Mouse (Mus musculus) neural tube, embryonic 13.5 days (tissue): ENCODE data around the gene Ski. TPM values are rescaled to one million over a fixed set of nuclear protein-coding genes. Genes with fewer than 3 reads are reported as not detected.
"Not testable (repeated sequence)": the region's sequence is repeated elsewhere in the genome, so short reads cannot be mapped to it uniquely, and the experiment has no call there.

Source experiments
- ATAC-seq: fragments of 200-750 bp; cut with Nextera tagmentation; 2 replicates; pipeline ENCODE4 v1.8.0; 2017; ENCODE audit warnings: low read depth, mild to moderate bottlenecking, moderate TSS enrichment, moderate library complexity
- H3K27ac ChIP-seq: fragments of 300-500 bp; sonication (generic); replicated peaks from 2 replicates; pipeline ENCODE4 v1.5.1; 2015; ENCODE audit warnings: moderate library complexity, mild to moderate bottlenecking, inconsistent platforms
- H3K27me3 ChIP-seq: fragments of 300-500 bp; sonication (generic); 2 replicates; pipeline ENCODE4 v1.6.1; 2015; ENCODE audit warnings: mild to moderate bottlenecking, inconsistent platforms
- H3K36me3 ChIP-seq: fragments of 300-500 bp; sonication (generic); 2 replicates; pipeline ENCODE4 v1.6.1; 2015; ENCODE audit warnings: mild to moderate bottlenecking, inconsistent platforms
- H3K4me1 ChIP-seq: fragments of 300-500 bp; sonication (generic); replicated peaks from 2 replicates; pipeline ENCODE4 v1.6.1; 2015; ENCODE audit warnings: inconsistent platforms
- H3K4me2 ChIP-seq: fragments of 300-500 bp; sonication (generic); 2 replicates; pipeline ENCODE4 v1.6.1; 2015; ENCODE audit warnings: inconsistent platforms, mild to moderate bottlenecking, moderate library complexity
- H3K4me3 ChIP-seq: fragments of 300-500 bp; sonication (generic); 2 replicates; pipeline ENCODE4 v1.5.1; 2015; ENCODE audit warnings: mild to moderate bottlenecking, inconsistent platforms
- H3K9ac ChIP-seq: fragments of 300-500 bp; sonication (generic); 2 replicates; pipeline ENCODE4 v1.6.1; 2015; ENCODE audit warnings: moderate library complexity, mild to moderate bottlenecking, inconsistent platforms
- H3K9me3 ChIP-seq: fragments of 300-500 bp; sonication (generic); 2 replicates; pipeline ENCODE4 v1.6.1; 2016; ENCODE audit warnings: inconsistent platforms
- WGBS: fragments of 180-500 bp; shearing (Covaris S2); methylation state at CpG from one replicate; pipeline ENCODE4 v1.1.7; 2015; 5-methylcytosine and 5-hydroxymethylcytosine counted together
- polyA plus RNA-seq: library from polyadenylated mRNA; unstranded; fragments of >200 nt; fragmentation: Nextera tagmentation; extraction: Ambion mirVana; gene quantifications from 2 replicates; pipeline ENCODE4 v1.2.1, GENCODE M21; 2015

Gene Ski
- 11.3 and 12.2 TPM in 2 replicates for polyA plus RNA-seq

DNA sequence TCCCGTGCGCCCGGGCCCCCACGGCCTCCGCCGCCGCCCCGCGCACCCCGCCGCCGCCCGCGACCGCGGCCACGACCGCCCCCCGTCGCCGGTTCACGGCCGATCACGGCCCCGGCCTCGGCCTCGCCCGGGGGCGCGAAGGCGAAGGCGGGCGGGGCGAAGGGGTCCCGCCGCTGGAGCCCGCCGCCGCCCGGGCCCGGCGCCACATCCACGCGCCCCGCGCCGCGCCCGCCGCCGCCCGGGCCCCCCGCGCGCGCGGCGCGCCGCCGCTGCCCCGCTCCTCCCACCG lies at the start of gene Ski:
Ski (minus strand) TSS at position 41 of the 289 bp plus-strand sequence.
- Histone ChIP-seq H3K27ac (peak within 1 kb of the TSS; percentile 97), H3K9me3 (no peaks in the 10 kb centered on the region), H3K27me3 (no peaks in the 10 kb centered on the region), H3K4me1 (peaks cover 51% of the 10 kb centered on the region), H3K4me3 (peak within 1 kb of the TSS; percentile 84), H3K4me2 (peak within 1 kb of the TSS; percentile 100), H3K36me3 (no peaks in the 10 kb centered on the region), H3K9ac (peak within 1 kb of the TSS; percentile 98)
- under 1% methylated on average over 32 of the region's 63 CpGs for WGBS
- no peak for ATAC-seq

DNA sequence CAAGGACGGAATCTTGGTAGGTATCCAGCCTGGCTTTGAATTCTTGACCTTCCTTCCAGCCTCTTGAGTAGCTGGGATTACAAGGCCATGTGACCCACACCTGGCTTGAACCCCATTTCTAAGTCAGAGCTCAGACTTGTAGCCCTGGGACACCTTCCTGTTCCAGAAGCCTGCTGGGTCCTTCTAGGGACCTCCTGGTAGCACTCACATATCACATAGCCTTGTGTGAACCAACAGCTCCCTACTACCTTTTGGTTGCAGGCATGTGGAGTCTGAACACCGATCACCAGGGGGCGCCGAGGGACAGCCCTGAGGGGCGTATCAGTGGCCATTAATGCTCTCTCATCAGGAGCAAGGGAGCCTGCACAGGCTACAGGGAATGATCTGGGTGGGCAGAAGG lies 46.0 kb upstream of the Ski start:
- no peak overlapping the region for H3K4me3 ChIP-seq
- no peak overlapping the region for H3K4me2 ChIP-seq
- no peak overlapping the region for H3K27ac ChIP-seq
- H3K9ac ChIP-seq: no peak overlapping the region
- peaks cover 12% of the 10 kb centered on the region for H3K4me1 ChIP-seq
- peaks cover 43% of the 10 kb centered on the region for H3K36me3 ChIP-seq
- WGBS: 39% methylated on average over 5 of the region's 5 CpGs
- no peaks in the 10 kb centered on the region for H3K27me3 ChIP-seq
- no peak for ATAC-seq
- no peaks in the 10 kb centered on the region for H3K9me3 ChIP-seq

DNA sequence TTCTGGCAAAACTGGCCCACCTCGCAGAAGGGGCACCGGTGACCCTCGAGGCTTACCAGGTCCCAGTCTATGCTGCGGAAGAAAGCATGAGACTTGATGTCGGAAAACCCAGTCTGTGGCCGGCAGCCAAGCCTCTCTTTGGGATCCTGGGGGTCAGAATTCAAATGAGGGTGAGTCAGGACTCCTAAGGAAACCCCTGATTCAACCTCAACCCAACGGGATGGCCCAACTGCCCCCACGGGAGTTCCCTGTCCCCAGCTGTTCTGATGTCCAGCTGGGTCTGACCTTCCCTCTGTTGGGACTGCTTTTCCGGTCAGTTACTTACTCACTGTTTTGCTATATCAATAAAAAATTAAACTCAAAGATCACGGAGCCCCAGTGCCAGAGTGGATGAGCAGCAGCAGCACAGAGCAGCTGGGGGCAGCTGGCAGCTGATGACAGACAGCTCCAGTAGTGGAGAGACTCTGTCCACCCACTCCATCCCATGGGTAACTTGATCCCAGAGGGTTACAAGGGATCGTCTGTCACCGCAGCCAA lies 45.3 kb upstream of the Ski start:
- H3K36me3 ChIP-seq: peaks cover 40% of the 10 kb centered on the region
- no peaks in the 10 kb centered on the region for H3K9me3 ChIP-seq
- no peak overlapping the region for H3K4me2 ChIP-seq
- peaks cover 12% of the 10 kb centered on the region for H3K4me1 ChIP-seq
- no peak for ATAC-seq
- H3K27ac ChIP-seq: no peak overlapping the region
- H3K27me3 ChIP-seq: no peaks in the 10 kb centered on the region
- no peak overlapping the region for H3K4me3 ChIP-seq
- no peak overlapping the region for H3K9ac ChIP-seq
- WGBS: 63% methylated on average over 12 of the region's 12 CpGs

DNA sequence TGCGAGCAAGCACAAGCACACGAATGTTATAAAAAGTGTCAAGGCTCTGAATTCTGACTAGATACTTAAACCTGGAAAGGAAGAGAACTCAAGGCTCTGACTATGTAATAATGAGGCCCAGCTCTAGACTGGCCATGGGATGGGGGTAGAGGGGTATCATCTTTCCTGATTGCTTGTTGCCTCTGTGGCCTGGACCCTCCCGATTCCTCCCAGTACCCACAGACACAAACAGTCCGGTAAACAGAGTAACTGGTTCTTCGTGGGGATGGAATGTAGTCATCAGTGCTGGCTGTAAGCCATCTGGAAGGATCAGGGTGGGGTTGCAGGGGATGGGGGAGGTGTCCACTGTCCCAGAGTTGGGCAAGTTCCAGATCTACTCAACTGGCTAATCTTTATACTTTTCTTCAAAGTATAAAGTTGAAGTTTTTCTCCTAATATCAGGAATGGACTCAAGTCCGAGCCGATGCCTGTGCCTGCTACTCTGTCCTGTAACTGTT lies 44.7 kb upstream of the Ski start:
- Histone ChIP-seq H3K4me2 (no peak overlapping the region), H3K27ac (no peak overlapping the region), H3K9me3 (no peaks in the 10 kb centered on the region), H3K9ac (no peak overlapping the region), H3K4me1 (peaks cover 12% of the 10 kb centered on the region), H3K4me3 (no peak overlapping the region), H3K36me3 (peaks cover 39% of the 10 kb centered on the region), H3K27me3 (no peaks in the 10 kb centered on the region)
- ATAC-seq: no peak
- WGBS: 79% methylated on average over 7 of the region's 7 CpGs

DNA sequence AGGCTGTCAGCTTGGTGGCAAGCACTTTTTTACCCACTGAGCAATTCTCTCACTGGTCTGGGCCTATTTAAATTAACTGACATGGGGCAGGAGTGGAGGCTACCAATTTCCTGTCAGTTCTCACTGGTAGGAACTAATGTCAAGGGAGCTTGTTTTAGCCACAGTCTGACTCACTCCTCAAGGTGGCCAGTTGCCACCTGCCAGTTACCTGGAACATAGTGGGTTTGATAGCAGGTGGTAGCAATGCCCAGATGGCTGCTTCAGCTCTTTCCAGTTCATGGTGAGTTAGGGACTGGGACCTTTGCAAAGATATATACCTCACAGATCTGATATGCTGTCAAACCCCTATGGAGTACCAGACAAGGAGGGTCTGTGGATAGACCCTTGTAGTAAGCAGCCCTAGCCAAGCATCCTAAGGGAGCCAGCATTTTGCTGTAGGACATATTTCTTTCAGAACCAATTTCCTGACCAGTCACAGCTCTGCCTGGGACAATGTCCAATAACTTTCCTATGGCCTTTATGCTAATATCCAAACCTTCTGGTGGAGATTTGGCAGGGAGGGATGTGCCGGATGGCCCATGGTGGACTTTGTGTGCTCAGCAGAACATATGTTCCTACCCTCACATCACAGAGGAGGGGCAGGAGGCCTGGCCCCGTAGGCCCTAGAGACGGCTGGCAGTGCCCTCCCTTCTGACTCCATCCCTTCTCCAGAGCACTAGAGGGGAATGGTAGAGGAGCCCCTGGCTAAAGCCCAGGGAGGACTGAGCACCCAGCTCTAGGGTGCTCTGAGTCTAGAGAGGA lies 42.3 kb upstream of the Ski start:
- Histone ChIP-seq H3K27me3 (no peaks in the 10 kb centered on the region), H3K4me3 (no peak overlapping the region), H3K9me3 (no peaks in the 10 kb centered on the region; the same call in 1 of the 2 replicates), H3K9ac (no peak overlapping the region), H3K27ac (no peak overlapping the region), H3K4me2 (no peak overlapping the region), H3K36me3 (peaks cover 36% of the 10 kb centered on the region), H3K4me1 (peaks cover 12% of the 10 kb centered on the region)
- ATAC-seq: no peak
- WGBS: 82% methylated on average over 3 of the region's 3 CpGs

DNA sequence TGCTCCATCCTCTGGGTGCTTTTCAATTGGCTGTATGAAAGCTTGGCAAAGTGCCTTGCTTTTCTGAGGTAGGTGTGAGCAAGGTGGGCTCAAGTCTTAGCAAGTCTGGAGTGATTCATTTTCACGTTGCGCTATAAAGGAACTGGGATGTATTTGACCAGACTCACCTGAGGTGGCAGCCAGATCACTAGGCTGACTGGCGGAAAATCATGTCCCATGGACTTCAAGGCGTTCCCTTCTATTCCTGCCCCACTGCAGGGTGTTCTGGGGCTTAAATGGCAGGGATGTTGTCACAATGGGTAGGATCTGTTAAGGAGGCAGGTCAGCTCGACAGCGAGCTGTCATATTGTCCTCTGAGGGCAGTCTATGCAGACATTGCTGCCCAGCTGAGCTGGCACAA lies 29.9 kb upstream of the Ski start:
- no peak for ATAC-seq
- no peak overlapping the region for H3K4me3 ChIP-seq
- no peaks in the 10 kb centered on the region for H3K27me3 ChIP-seq
- peaks cover 28% of the 10 kb centered on the region for H3K36me3 ChIP-seq
- no peaks in the 10 kb centered on the region for H3K9me3 ChIP-seq
- H3K4me1 ChIP-seq: peaks cover 39% of the 10 kb centered on the region
- peak overlapping the region; percentile 55 for H3K9ac ChIP-seq
- 0 out of 2 replicates have a peak overlapping the region, but pooled peaks have one; percentile 3 for H3K27ac ChIP-seq
- H3K4me2 ChIP-seq: peak overlapping the region; percentile 97; the same call in 1 of the 2 replicates
- WGBS: 85% methylated on average over 6 of the region's 6 CpGs

DNA sequence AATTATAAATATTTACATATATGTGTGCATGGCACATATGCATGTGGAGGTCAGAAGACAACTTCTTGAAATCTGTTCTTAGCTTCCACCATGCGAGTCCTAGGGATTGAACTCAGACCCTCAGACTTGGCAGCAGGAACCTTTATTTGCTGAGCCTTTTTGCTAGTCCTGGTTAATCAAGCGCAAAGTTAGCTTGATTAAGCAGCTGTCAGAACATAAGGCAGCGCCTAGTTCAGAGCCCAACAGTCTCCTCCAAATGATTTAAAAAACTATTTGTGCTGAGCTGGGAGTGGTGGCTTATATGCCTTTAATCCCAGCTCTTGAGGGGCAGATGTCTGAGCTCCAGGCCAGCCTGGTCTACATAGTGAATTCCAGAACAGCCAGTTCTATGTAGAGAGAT lies 28.8 kb upstream of the Ski start:
- peak overlapping the region; percentile 89 for H3K9ac ChIP-seq
- WGBS: 62% methylated on average over 3 of the region's 3 CpGs
- H3K27me3 ChIP-seq: no peaks in the 10 kb centered on the region
- peak overlapping the region; percentile 66 for H3K4me3 ChIP-seq
- H3K4me2 ChIP-seq: peak overlapping the region; percentile 97
- peaks cover 47% of the 10 kb centered on the region for H3K4me1 ChIP-seq
- H3K36me3 ChIP-seq: peaks cover 18% of the 10 kb centered on the region
- ATAC-seq: no peak
- no peak overlapping the region for H3K27ac ChIP-seq
- H3K9me3 ChIP-seq: no peaks in the 10 kb centered on the region

DNA sequence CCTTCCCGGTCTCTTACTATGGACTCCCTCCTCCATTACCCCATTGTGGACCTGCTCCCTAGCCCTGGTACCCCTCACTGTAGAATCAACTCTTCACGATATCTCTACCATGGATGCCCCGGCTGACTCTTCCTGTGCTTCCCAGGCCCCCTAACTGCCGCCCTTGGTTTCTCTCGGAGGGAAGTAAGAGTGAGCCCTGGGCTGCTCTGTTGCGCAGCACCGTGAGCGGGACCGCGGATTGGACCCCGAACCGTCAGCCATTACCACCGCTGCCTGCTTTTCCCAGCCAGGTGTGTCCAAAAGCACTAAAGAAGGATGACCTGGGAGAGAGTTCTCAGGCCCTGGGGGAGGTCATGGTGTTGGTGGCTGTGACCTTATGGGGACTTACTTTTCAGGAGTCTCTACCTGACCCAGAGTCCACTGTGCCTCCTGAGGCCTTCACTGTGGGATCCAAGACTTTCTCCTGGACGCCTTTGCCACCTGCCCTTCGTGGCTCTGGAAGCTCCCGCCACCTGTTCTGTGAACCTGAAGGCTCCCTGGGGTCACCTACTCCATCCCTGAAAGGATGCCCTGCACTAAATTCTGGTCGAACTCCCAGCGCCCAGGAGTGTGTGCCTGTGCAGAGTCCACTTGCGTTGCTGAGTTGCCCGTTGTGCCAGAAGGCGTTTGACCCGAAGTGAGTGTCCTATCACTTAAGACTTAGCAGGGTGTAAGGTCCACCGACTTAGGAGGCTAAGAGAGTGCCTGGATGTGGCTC lies 28.1 kb upstream of the Ski start:
- Histone ChIP-seq H3K4me3 (peak overlapping the region; percentile 66), H3K9ac (peak overlapping the region; percentile 89), H3K9me3 (no peaks in the 10 kb centered on the region), H3K4me2 (peak overlapping the region; percentile 97), H3K36me3 (peaks cover 13% of the 10 kb centered on the region), H3K27me3 (no peaks in the 10 kb centered on the region), H3K4me1 (peaks cover 48% of the 10 kb centered on the region), H3K27ac (peak overlapping the region; percentile 99)
- peak; percentile 36 for ATAC-seq
- WGBS: 11% methylated on average over 23 of the region's 23 CpGs

DNA sequence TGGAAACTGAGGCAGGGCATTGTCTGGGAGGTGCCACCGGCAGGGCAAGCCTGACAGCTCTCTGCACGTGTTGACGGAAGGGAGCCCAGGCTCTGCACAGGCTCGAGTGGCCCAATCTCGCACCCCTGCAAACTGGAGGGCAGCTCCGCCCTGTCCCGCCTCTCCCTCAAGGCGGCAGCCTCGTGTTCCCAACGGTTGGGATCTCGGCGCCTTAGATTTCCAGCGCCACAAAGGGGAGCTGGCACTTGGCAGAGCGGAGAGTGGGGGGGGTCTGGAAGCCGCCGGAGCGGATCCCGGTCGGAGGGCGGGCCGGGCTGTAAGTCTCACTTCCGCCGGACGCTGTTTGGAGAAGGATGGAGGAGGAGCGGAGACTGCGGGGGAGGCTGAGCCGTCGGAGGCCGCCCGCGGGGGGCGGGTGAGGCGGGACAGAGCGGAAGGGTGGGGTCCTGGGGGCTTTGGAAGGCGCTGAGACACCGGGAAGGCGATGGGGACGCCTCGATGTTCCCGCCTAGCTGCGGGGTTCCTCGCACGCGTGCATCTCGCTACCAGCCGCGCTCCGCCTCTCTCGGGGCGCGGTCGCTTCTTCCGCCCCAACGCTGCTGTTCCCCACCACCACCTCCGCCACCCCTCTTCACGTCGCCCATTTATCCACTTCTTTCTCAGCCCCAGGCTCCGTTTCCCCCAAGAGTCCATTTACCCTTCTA lies 27.4 kb upstream of the Ski start, which contains the start of gene Faap20:
Faap20 (plus strand) TSS at position 155 of the 704 bp plus-strand sequence.
- peak within 1 kb of the TSS; percentile 66 for H3K4me3 ChIP-seq
- H3K27ac ChIP-seq: peak within 1 kb of the TSS; percentile 99
- H3K4me2 ChIP-seq: peak within 1 kb of the TSS; percentile 97
- H3K9ac ChIP-seq: peak within 1 kb of the TSS; percentile 89
- peak; percentile 90 for ATAC-seq
- no peaks in the 10 kb centered on the region for H3K27me3 ChIP-seq
- peaks cover 48% of the 10 kb centered on the region for H3K4me1 ChIP-seq
- no peaks in the 10 kb centered on the region for H3K9me3 ChIP-seq
- H3K36me3 ChIP-seq: peaks cover 13% of the 10 kb centered on the region
- 0% methylated on average over 39 of the region's 58 CpGs for WGBS

DNA sequence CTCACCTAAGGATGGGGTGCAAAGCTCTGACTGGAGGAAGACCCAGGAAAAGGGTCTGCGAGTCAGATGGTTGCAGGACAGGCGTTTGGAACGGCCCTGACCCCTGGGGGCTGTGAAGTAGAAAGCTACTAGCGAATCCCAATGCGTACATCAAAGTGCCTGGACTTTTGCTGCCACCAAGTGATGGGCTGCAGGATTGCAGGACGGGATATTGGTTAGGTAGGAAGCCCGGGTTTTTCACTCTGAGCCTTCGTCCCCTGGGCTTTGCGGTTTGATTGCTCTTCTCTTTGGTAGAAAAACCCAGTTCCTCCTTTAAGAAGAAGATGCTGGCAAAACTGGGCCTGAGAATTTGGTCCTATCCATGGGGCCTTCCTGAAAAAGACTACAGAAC lies 26.9 kb upstream of the Ski start:
- Histone ChIP-seq H3K36me3 (peaks cover 11% of the 10 kb centered on the region), H3K9me3 (no peaks in the 10 kb centered on the region), H3K27me3 (no peaks in the 10 kb centered on the region), H3K4me2 (peak overlapping the region; percentile 97), H3K9ac (peak overlapping the region; percentile 89), H3K27ac (peak overlapping the region; percentile 99), H3K4me3 (peak overlapping the region; percentile 66), H3K4me1 (peaks cover 48% of the 10 kb centered on the region)
- ATAC-seq: peak; percentile 78
- WGBS: under 1% methylated on average over 9 of the region's 9 CpGs

DNA sequence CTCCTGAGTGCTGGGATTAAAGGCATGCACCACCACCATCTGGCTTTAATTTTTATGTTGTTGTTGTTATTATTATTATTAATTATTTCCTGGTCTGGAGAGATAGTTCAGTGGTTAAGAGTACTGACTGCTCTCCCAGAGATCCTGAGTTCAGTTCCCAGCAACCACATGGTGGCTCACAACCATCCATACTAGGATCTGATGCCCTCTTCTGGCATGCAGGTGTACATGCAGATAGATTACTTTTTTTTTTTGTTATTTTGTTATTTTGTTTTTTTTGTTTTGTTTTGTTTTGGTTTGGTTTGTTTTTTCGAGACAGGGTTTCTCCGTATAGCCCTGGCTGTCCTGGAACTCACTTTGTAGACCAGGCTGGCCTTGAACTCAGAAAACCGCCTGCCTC lies 25.7 kb upstream of the Ski start:
- not testable (repeated sequence) for ATAC-seq, H3K4me2 ChIP-seq, H3K4me3 ChIP-seq, H3K9me3 ChIP-seq, H3K9ac ChIP-seq, H3K27ac ChIP-seq, H3K27me3 ChIP-seq, H3K36me3 ChIP-seq
- H3K4me1 ChIP-seq: peaks cover 42% of the 10 kb centered on the region
- 88% methylated on average over 3 of the region's 3 CpGs for WGBS
